Mouse (Mus musculus) c-Kit-negative CD71-positive TER-119-positive erythroid progenitor cells, embryonic 14.5 days (primary cell): ENCODE results near the gene Serpina1f.
"Not testable (repeated sequence)": the region's sequence is repeated elsewhere in the genome, so short reads cannot be mapped to it uniquely, and the experiment has no call there.

Experiments used
- DNase-seq: peaks from one replicate; pipeline ENCODE4 v3.0.0-alpha.2; 2013; ENCODE audit warnings: low read depth, low spot score

Serpina1f gene

DNA sequence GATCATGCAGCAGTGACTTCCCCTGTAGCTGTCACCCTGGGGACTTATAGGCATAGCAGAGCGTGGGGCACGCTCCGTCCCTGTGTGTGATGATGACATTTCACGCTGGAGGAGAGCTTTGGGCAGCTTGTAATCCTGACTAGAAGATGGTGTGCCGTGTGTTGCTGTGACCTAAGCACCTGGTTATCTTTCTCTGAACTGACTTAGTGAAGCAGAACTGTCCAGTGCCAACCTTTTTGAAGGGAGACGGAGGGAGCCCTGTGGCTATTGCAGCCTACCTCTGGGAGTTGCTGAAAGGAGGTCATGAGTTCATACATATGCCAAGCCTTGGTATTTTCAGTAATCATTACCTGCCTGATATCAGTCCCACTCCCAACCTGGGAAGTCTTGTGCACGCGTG, at the start of gene Serpina1f:
TSS of gene Serpina1f (minus strand) at position 101 of the 400 bp plus-strand sequence.
- DNase-seq = no peak

DNA sequence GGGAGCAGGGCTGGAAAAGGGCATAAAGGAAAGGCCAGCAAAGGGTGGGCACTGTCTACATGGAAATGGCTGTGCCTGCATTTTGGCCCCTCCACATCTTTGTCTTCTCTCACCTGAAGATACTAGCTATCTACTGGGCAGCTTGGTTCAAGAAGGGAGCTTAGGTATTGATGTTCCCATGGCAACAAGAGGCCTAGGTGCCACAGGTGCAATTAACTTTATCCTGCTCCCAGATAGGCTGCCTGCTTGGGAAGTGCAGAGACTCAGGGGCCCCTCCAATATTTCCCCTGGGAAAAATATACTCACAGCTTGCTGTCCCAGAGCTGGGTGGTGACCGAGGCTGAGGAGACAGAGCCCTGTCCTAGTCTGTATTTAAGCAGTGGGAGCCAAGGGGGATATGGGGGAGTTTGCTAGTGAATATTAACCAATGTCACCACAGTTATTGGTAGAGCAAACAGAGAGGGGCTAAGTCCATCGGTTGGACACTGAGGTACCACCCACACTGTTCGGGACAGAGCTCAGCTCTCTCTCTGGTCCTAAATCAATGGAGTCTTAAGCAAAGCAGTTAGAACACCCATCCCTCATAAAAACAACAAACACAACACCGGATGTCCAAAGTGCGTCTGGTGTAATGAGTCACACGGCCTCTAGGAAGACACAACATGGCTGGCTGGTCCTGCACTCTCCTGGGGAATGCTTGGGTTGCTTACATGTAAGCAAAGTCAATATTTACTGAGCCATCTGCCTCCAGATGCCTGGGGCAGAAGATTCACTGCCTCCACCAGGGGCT, 42.7 kb upstream of the Serpina1f start:
- not testable (repeated sequence) for DNase-seq

DNA sequence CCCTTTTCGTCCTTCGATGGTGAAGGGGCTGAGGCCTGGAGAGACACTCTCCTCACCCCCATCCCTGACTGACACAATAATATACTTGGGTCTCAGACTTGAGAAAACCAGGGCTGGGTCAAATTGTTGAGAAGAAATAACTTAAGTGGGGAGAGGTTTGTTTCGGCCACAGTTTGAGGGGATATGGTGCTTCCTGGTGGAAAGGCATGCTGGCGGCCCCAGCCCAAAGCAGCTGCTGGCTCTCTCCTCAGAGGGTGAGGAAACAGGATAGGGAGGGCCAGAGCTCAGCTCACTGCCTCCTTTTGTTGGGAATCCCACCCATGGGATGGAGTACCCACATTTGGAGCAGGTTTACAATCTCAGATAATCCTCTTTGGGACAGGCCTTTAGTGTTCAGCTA, 40.2 kb upstream of the Serpina1f start:
- DNase-seq = not testable (repeated sequence)

DNA sequence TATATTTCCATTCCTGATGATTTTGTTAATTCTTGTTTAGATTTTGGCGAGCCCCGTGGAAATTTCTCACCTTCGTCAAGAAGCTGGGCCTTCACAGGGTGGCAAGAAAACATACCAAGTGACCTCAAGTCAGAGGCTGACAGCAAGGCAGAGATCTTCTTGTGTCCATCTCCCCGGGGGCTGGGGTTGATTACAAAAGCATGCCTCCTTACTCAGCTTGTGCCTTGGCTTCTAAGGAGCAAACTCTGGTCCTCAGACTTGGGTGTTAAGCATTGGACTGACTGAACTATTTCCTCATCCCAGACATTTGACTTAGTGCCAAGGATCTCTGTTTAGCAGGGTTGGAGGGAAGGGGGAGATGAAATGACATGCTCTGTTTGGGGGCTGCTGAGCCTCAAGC, 39.8 kb upstream of the Serpina1f start:
- not testable (repeated sequence) for DNase-seq

DNA sequence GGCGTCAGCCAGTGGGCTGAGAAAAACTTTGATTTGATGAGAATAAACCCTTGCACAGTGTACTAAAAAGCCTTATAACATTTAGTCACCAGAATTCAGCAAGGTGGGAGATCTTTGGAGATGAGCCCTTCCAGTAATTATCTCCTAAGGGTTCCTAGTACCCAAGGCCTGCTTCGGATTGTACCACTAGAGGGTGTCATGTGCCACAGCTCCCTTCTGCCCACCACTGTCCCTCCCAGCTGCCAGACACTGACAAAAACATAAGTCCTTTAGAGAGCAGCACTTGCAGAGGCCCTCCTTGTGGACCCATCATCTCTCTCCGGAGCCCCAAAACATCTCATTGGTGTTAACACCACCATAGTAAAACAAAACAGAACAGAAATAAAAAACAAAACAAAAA, 16.2 kb upstream of the Serpina1f start:
- no peak for DNase-seq

DNA sequence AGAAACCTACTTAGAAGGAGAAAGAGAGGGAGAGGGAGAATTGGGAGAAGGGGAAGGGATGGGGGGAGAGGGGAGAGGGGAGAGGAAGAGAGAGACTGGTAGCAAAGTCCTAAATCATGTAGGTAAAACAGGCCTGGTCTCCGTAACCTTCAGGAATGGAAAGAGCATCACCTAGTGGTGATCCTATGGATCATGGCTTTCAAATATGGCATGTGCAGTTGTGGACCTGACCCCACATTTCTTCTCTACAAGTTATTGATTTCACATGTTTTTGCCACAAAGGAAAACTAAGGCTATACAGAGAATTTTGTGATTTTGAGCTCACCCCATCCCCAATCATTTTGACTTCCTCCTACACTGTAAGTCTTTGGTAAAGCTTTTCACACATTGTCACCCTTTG, 15.1 kb upstream of the Serpina1f start:
- DNase-seq = no peak

DNA sequence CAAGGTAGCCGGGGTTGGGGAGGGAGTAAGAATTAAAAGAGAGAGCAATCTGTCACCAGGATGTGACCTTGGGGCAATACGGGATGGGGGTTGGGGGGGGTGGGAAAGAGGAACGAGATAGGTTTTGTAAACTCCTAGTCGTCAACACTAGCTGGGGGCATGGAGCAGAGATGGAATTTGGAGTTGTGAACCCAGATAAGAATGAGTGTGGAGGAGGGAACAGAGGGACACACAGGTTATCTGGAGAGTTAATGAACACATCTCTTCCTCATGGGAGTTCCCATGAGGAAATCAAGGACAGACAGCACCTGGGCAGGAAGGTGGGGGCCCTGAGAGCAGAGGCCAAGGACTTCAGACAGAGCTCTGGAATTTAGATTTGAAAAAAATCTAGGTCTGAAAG, 10.8 kb upstream of the Serpina1f start:
- no peak for DNase-seq

DNA sequence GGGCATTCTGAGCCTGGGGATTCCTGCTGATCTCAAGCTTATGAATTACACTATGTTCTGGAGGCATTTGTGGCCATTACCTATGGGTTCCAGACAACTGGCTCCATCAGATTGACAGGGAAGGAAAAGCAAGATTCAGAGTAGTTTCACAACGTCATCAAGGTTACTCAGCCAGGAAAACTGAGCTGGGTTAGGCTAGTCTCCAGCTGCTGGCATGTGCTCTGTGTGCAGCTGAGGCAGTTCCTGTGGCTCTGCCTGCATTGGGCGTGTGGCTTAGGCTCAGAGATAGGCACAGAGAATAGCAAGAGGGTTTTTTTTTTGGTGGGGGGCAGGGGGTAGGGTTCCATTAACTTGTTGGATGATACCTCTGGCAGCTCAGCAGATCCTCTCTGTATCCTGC, 10.2 kb upstream of the Serpina1f start:
- DNase-seq = no peak

DNA sequence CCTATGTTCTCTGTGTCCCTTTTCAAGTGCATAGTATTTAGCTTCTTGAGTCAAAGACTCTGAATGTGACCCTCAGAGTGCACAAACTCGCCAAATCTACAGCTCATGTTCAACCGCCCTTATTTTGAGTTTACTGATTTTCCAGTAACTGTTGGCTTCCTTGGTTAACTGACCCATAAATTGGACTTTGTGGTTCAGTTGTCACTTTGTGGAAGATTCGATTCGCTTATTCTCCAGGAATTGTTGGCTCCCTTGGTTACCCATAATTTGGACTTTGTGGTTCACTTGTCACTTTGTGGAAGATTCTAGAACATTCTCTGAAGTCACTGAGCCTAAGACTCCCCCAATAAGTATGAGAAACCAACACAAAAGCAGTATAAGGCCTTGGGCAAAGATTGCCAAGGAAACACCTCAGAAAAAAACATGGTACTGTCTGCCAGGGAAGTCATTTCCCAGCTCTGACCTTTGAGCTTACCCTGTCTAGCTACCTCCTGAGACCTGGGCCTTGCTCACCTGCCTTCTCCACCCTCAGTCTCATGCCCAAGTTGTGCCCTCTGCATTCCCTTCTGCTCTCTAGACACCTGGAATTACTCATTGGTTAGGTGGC, 4.9 kb upstream of the Serpina1f start:
- DNase-seq = no peak

DNA sequence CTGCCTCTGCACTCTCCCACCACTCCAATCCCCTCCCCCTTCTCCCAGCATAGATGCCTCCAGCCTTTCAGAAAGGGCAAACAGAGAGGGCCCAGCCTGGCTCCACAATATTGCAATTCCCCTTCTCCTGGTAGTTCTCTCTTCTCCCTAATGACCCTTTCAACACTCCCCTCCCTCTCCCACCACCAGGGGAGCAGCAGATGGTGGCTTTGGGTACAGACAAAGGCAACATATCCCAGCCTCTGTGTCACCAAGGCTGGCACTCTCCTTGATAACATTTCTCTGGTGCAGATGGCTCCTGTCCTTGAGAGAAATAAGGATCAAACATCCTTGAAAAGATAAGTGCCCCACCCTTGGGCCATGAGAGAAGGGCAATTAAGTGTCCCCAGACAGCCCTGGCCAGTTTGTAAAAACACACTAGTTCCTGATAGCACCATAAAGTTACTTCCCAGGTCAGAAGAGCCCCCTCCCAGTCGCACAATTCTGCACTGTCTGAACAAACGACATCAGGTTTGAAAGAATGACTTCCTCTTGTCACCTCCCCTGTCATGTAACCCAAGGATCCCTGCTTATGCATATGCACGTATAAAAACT, 7.0 kb downstream of the Serpina1f start:
- DNase-seq = no peak

DNA sequence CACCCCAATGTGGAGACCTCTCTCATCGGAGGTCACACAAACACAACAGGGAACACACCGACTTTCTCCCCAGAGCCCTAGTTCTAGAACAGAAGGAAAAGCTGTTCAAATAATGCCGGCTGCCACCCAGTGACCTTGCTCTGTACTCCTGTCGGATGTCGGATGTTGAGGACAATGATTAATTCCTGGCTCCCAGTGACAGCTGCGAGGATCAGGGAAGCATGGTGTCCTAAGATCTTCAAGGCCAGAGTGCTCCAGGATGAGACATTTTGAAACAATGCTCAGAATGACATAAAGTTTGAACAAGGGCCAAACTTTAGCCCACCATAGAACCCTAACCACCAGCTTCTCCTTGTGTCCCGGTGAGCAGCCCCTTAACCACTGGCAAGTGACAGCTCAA, 8.3 kb downstream of the Serpina1f start:
- DNase-seq = no peak

DNA sequence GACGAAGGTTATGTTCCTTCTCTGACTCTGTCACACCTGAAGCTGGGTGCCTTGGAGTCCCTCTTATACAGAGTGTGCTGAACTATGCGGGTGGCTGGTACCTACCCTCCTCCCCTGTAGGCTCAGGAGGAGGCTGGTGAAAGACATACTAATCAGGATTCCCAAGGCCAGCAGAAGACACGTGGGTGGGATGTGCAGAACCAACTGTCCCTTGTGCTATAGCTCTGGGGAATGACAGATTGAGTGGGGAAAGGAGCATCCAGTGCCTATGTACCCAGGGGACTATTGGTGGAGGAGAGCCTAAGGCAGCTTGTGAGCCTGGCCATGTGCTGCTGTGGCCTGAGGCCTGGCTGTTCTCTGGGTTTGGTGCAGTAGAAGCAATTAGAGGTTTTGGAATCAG, 9.3 kb downstream of the Serpina1f start:
- DNase-seq = no peak

DNA sequence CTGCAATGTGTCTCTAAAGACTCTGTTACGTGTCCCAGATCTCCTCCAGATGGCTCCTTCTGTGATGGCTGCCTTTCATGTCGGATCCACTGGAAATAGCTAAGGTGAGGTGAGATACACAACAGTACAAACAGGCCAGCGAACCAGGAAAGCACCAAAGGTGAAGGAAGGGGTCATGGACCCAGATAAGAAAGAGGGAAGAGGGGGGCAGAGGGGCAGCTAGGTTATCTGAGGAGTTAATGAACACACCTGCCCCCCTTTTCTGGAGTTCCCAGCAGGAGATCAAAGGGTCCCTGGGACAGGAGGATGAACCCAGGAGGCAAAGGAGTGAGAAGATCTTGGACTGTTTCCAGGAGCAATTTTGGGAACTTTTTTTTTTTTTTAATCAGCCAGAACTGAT, 9.9 kb downstream of the Serpina1f start:
- DNase-seq = no peak

DNA sequence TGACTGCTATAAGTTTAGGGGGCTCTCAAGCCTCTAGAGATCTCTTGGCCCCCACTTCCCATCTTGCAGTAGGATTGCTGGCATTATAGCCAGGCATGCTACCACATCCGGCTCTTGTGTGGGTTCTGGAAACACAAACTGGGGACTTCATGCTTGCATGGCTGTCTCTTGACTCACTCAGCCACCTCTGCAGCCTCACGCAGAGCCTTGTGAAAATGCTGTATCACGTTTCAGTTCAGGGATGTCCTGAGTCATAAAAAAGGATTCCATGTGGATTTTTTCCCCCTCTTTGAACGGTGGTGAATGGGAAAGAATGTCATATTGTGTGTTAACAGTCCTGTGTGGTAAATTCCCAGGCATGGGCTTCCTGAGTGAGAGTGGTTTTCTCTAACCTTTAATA, 11.6 kb downstream of the Serpina1f start:
- no peak for DNase-seq

DNA sequence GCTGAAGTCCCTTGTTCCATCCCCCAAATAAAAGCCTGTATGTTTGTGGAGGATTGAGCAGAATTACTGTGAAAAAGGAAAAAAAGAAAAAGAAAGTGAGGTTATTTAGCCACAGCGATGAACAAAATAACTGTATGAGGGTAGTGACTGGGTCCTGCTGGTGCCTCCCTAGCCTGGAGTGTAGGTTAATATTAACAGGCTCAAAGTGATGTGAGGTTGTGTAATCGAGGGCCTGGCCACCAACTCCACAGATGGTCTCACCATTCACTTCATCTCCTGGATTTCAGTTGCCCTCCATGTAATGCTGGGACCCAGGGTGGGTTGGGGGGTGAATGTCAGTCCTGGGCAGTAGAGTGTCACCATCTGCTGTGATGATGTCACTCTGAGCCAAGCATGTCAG, 13.6 kb downstream of the Serpina1f start:
- no peak for DNase-seq

DNA sequence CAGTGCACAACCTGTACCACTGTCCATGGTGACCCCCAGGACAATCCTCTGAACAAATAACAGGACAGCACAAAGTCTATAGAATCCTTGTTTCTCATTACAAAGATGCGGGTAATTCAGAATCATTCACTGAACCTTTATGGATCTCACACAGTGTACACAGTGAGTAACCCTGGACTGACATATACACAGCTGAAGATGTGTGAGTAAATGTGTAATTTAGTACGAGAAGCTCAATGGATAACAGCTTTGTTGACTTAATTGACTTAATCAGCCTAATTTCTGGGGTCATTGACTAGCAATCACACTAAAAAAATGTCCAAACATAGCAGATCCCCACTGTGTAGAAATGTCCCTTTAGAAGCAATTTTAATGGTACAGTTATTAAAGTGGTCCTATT, 14.2 kb downstream of the Serpina1f start:
- no peak for DNase-seq

DNA sequence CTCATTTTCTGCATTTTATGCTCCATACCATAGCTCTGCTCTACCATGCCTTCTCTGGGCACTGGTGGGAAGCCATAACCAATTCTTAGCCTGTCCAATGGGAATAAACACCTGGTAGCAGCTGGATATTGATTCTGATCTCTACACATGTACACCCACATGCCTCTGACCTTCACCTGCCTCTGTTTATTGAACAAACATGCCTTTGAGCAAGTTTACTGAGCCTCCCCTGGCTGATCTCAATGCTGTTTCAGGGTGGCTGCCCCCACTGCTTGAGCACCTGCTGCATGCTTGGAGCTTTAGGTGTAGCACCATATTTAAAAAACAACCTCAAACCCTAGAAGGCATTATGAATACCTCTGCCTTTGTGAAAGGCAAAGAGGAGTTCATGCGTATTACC, 15.5 kb downstream of the Serpina1f start:
- DNase-seq = not testable (repeated sequence)

DNA sequence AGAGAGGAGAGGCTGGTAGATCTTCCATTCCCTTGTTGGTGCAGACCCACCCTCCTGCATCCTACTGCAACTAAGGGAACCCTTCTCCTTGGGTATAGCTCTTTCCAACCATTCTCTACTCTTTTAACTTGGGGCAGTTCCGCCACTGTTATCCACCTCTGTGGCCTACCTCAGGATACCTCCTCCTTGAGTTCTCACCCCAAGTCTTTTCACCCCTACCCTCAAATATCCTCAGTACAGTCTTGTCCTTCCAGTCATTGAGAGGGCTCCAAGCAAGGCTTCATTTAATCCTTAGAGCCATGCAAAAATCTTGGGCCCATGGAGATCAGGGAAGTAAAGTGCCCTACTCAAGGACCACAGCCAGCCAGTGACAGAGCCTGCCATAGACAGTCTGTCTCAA, 19.3 kb downstream of the Serpina1f start, which contains the start of gene Serpina16:
TSS of gene Serpina16 (minus strand) at position 101 of the 400 bp plus-strand sequence.
- DNase-seq = no peak

DNA sequence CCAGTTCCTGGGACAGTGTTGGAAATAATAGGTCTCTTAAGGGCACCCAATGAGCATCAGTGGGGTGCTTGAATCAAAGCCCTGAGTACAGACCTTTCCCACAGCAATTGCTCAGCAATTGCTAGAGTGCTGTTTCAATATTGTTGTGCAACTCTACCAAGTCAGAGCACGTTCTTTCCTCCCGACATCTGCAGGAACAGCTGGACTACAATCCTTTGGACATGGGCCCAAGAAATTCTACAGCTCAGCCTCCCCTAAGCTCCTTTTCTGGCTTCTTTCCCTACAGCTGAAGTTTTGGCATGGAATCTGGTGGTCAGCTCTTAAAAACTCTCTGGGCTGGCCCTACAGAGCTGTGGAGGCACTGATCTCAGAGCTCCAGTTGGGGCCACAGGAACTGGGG, 22.1 kb downstream of the Serpina1f start:
- no peak for DNase-seq

DNA sequence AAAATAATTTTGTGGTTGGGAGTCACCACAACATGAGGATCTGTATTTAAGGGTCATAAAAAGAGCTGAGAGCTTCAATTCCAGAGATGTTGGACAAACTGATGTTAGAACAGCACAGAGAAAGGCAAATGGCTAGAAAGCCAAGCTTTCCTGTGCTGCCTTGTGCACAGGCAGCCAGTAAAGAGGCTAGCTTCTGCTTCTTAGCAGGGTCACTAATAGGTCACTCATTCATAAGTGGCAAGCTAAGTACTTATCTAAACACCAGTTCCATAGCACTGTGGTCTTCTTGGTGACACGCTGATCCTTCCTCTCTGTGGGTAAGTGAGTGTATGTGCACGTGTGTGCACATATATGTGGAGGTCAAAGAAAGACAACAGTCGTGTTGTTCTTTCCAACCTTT, 23.8 kb downstream of the Serpina1f start:
- DNase-seq = no peak

DNA sequence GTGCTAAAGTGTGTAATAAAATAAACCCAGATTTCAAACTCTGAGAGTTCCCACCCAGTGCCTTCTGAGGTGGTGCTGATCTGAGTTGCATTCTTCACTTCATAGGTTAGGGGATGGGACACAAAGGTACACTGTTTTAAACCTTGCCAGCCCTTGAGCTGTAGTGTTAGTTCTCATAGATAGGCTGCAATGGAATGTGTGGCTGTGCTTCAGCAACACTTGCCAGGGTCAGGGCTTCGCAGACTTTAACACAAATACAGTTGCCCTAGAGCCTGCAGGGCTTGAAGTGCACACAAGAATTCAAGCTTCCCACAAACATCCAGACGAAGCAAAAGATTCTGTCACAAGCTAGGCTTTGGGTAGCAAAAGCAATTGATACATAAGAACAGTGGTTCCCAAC, 24.4 kb downstream of the Serpina1f start:
- no peak for DNase-seq

DNA sequence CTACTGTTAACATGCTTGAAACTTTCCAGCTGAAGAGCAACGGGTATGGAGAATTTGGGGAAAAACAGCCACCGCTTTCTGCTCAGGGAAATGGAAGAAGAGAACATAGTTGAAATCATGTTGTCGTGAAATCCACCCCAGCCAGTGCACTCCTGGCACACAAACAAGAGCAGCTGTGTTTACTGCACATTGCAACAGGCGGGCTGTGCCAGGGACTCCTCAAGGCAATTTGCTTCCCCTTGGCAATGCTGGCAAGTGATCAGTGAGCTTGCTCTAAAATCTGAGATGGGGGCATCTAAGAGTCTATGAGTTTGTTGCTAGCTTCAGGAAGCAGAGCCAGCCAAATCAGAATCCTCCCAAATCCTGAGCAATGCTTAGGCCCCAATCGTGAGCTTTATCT, 25.0 kb downstream of the Serpina1f start:
- no peak for DNase-seq

DNA sequence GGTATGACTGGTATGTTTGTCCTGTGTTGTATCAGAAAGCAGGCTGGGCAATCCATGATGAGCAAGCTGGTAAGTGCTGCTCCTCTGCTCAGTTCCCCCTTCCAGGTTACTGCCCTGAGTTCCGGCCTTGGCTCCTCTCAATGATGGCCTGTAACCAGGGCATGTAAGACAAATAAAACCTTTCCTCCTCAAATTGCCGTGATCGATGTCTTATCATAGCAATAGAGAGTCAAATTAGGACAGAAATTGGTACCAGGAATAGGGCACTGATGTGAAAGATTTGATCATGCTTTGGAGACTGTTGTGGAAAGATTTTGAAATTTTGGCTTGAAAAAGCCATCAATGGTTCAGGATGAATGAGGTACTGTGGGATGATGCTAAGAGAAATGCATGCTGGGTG, 30.0 kb downstream of the Serpina1f start:
- no peak for DNase-seq
